Mouse (Mus musculus): ENCODE measurements around the gene Csrnp3.
"Not testable (repeated sequence)": the region's sequence is repeated elsewhere in the genome, so short reads cannot be mapped to it uniquely, and the experiment has no call there.

DNA sequence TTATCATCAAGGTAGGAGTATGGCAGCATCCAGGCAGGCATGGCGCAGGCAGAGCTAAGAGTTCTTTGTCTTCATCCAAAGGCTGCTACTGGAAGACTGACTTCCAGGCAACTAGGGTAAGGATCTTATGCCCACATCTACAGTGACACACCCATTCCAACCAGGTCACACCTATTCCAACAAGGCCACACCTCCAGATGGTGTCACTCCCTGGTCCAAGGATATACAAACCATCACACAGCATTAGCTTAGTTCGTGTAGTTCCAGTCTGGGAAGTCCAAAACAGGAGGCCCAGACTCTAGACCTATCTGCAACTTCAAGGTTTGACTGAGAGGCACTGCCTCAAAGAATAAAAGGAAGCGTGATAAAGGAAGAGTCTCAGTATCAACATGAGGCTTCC is 4.7 kb downstream of the Csrnp3 start:
- TF ChIP-seq MAX (IDR thresholded peaks at IDR 0.05; ENCODE audit: low read depth); REST (IDR thresholded peaks at IDR 0.05; ENCODE audit: insufficient read depth, insufficient read length); E2F4 (IDR thresholded peaks at IDR 0.05; ENCODE audit: insufficient read depth); USF1 (IDR thresholded peaks at IDR 0.05; ENCODE audit: low read depth); POLR2A (IDR thresholded peaks at IDR 0.05; ENCODE audit: insufficient read length, low read depth); CEBPB (IDR thresholded peaks at IDR 0.05; ENCODE audit: insufficient read depth, poor library complexity, severe bottlenecking); MYOG (IDR thresholded peaks at IDR 0.05; ENCODE audit: control insufficient read depth in 1 of 3, insufficient read depth in 1 of 3, insufficient read length in 2 of 3, low read depth in 2 of 3); TCF12 (IDR thresholded peaks at IDR 0.05; ENCODE audit: insufficient read depth, poor library complexity, severe bottlenecking); TCF3 (IDR thresholded peaks at IDR 0.05; ENCODE audit: insufficient read length, low read depth); SRF (IDR thresholded peaks at IDR 0.05; ENCODE audit: control insufficient read depth, insufficient read length, low read depth); POLR2AphosphoS2 (IDR thresholded peaks at IDR 0.05; ENCODE audit: insufficient read length, low read depth); MYOD1 (IDR thresholded peaks at IDR 0.05; ENCODE audit: control insufficient read depth in 1 of 3, insufficient read length in 2 of 3, low read depth in 2 of 3): not testable (repeated sequence)

Measured in myocyte (in vitro differentiated cells).